Mouse (Mus musculus): ENCODE data around the gene Creb3l2. TPM values are rescaled to one million over a fixed set of nuclear protein-coding genes. Genes with fewer than 3 reads are reported as not detected.

Creb3l2 gene
- total RNA-seq, 2 experiments from 2014 or later, result 5.1 to 5.6 TPM

DNA sequence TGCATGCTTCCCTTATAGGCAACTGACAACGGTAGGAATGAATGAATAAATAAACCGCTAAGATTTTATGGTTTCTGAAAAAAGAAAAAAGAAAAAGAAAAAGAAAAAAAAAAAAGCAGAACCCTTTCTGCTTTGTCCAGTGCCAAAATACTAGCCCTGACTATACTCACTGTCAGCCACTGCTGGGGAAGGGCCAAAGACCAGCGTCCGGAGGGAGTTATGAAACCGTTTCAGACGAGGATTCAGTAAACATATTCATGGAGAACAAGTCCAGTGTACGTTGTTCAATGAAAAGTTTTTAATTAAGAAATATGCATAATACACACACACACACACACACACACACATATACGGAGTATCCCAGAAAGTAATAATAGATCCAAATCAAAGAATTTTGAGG lies 91.6 kb downstream of the Creb3l2 start:
- intact Hi-C loops (cut with DNase I), result loop anchor here (2.0 kb wide), 2 partner anchors 254 to 296 kb away; no protein-coding TSS in a partner anchor
- no peak for DNase-seq (ENCODE audit: extremely low spot score in 1 of 2, low spot score in 2 of 2)

DNA sequence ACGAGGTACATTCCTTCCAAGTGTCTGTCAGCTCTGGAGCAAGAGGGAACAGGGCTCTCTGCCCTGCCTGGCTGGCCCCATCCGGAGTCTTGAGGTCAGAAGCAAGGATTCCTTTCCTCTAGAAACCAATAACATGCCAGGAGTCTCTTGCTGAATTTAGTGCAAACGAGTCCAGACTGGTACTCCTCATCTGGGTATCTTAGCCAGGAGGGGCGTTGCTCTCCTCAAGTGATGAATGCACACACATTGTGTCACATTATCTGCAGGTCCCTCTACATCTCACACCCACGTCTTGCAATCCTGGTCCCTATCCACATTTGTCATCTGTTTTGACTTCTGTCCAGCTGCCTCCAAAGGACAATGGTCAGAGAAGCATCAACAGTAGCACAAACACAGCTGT lies 94.3 kb downstream of the Creb3l2 start:
- intact Hi-C loops (cut with DNase I), result no loop called here
- no peak for DNase-seq (ENCODE audit: extremely low spot score in 1 of 2, low spot score in 2 of 2)

DNA sequence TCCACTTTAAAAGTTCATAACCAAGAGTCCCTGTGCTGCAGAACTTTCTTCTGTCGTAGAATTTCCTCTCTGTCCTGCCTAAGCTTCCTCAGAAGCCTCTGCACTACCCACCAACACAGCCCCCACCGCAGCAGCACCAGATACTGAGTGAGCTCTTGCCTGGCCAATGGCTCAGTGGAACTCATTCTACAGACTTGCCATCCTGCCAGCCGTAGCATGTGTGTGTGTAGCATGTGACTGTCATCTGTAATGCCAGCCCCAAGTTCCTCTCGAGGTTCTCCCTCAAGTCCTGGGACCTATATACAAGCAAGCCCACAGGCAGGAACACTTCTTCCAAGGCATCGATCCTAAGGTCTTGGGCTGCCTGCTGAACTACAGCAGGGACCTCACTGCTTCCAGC lies 103.9 kb downstream of the Creb3l2 start:
- intact Hi-C loops (cut with DNase I), result no loop called here
- no peak for DNase-seq (ENCODE audit: extremely low spot score in 1 of 2, low spot score in 2 of 2)

DNA sequence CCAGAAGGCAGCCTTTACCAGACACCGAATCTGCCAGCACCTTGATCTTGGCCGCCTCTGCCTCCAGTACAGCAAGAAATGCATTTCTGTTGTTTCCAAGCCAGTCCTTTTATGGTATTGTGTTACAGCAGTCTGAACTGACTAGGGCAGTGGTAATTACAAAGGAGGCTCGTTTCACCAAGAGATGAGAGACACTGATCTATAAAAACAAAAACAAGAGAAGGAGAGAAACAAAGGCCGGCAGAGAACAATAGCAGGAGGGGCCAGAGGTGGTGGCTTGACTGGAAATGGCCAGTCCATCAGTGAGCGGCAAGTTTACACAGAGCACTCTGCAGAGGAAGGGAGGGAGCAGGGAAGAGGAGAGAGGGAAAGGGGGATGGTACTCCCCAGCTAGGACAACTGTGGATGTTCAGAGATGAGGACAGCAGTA lies 105.1 kb downstream of the Creb3l2 start:
- no peak for DNase-seq (ENCODE audit: extremely low spot score in 1 of 2, low spot score in 2 of 2)
- intact Hi-C loops (cut with DNase I), result no loop called here

DNA sequence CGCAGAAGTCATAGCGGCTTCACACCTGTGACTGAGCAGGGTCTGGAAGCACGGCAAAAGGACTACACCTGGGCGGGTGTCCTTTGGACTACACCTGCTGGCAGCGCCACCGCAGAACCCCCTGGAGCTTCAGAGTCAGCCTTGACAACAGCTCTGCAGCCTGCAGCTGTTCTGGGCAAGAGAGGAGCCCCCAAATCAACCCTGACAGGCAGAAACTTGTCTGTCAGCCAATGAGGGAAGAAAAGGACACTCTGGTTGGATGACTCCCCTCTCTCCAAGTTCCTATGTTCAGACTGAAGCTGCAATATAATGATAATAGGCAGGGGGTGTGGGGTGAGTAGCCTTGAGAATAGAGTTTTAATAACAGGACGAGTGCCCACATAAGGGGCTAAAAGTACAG lies 105.6 kb downstream of the Creb3l2 start:
- intact Hi-C loops (cut with DNase I), result no loop called here
- no peak for DNase-seq (ENCODE audit: extremely low spot score in 1 of 2, low spot score in 2 of 2)

DNA sequence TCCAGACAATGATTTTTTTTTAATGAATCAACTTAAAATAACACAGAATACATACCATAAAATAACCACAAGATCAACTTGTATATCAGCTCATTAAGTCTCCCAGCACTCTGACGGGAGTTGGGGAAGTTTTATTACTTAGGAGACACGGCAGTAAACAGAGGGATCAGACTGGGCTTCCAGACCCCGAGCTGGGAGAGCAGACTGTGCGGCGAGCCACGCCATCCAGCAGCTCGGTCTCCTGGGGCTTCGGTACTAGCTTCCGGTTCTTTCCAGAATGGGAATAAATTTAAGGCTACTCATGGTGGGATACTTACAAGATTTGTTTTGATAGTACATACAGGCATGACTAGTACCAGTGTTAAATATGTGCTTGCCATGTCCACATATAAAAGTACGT lies 109.1 kb downstream of the Creb3l2 start:
- DNase-seq (ENCODE audit: extremely low spot score in 1 of 2, low spot score in 2 of 2), result no peak
- intact Hi-C loops (cut with DNase I), result no loop called here

DNA sequence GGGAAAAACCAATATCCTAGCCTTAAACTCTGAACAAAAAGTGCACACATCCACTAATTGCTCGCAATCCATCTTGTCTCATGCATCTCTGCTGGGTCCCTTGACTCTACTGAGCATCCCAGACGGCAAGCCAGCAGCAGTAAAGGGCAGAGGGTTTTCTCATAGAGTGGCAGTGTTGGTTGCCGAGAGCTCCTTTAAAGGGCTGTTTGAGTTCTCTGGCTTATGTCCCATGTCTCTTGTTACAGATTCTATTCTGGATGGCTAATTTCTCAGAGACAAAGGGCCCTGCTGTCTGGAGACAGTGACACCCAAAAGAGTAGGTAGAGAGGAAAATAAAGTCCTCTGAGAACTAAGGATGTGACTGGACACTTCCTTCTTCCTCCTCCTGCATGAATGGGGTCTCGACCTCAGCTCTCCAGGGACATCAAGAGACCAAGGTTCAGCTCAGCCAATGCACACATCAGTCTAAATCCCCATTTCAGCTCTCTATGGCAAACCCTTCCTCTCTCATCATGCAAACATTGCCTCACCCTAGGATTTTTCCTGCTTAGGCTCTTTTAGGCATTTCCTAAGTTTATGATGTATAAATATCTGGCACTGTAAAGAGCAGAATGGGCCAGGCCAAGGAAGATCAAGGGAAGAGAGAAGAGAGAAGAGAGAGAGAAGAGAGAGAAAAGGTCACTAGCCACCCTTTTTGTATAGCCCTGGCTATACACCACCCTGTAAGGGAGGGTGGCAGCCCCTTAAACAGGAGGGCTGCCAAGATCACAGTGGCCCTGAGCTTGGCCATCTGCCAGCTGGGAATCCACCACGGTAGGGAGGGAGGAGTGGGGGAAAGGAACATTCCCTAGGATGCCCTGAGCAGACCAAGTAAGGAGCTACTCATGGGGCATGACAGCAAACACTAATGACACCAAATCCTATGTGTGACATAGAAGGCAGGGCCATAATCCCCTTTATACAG lies 111.8 kb downstream of the Creb3l2 start:
- intact Hi-C loops (cut with DNase I), result no loop called here
- DNase-seq (ENCODE audit: extremely low spot score in 1 of 2, low spot score in 2 of 2), result peak in 1 of 2 experiments; percentile 58

DNA sequence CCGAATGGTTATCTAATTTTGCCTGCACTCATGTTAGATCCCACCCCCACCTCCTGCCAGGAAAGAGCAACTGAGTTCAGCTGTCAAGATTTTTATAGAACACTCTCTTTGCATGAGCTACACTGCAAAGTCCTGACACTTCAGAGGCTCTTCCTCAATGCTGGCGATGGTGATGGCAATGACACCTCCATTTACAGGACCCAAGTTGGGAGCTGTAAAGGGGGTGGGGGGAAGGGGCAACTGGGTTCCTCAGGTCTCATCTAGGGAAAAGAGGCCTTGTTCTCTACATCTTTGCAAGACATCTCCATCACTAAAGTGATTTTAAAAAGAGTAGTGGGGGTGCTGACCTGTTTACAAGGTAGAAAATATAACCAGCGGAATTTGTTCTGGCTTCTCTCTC lies 112.6 kb downstream of the Creb3l2 start:
- intact Hi-C loops (cut with DNase I), result no loop called here

DNA sequence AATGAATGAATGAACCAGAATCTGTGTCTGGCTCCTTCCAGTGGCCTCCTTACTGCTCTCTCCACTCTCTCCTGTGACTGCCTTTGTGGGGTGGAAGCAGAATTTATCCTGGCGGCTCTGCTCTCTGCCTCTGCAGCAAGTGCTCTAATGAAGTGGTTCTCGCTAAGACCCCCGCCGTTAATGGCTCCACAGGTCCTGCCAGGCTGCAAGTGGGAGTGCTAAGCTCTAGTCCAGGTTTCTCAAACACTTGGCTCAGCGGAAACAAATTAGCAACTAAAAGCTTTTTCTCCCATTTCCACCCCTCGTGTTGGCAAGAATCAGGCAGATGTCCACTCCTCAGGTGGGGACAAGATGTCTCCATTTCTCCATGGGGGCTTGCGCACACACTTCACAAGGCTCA lies 113.3 kb downstream of the Creb3l2 start:
- intact Hi-C loops (cut with DNase I), result no loop called here
- no peak for DNase-seq (ENCODE audit: extremely low spot score in 1 of 2, low spot score in 2 of 2)

More for the DNA sequence above, 112.6 kb downstream of the Creb3l2 start:
- DNase-seq (ENCODE audit: extremely low spot score in 1 of 2, low spot score in 2 of 2), result no peak

DNA sequence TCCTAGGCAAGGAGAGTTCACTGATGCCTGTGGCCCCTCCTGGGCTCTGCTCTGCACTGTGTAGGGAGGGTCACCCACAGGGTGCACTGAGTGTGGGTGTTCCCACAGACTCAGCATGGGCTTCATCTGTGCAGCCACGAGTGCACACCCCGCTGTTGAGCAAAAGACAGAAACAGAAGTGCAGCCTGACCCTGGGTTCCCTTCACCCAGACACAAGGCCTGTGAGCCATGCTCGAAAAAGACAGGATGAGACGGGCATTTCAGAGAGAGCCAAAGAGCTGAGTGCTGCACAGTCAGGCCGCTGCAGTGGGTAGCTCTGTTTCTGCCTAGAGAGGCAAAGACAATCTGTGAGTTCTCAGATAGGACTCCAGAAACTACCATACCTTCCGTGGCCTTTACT lies 114.4 kb downstream of the Creb3l2 start:
- intact Hi-C loops (cut with DNase I), result no loop called here
- no peak for DNase-seq (ENCODE audit: extremely low spot score in 1 of 2, low spot score in 2 of 2)

DNA sequence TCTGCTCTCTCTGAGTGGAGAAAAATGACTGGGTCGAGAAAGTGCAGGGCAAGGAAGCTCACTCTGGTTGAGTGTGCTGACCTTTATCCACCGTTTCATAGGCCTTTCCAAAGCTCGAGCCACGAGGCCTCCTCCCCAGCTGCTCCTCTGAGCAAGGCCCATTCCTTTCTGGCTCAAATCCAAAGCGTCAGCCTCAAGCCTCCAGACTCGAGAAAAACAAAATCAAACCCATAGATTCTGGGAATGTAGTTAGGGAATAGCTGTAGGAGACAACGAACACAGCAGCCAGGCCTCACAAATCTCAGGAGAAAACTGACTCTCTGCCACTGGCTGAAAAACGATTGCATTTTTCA lies 115.4 kb downstream of the Creb3l2 start:
- intact Hi-C loops (cut with DNase I), result no loop called here
- DNase-seq (ENCODE audit: extremely low spot score in 1 of 2, low spot score in 2 of 2), result no peak

DNA sequence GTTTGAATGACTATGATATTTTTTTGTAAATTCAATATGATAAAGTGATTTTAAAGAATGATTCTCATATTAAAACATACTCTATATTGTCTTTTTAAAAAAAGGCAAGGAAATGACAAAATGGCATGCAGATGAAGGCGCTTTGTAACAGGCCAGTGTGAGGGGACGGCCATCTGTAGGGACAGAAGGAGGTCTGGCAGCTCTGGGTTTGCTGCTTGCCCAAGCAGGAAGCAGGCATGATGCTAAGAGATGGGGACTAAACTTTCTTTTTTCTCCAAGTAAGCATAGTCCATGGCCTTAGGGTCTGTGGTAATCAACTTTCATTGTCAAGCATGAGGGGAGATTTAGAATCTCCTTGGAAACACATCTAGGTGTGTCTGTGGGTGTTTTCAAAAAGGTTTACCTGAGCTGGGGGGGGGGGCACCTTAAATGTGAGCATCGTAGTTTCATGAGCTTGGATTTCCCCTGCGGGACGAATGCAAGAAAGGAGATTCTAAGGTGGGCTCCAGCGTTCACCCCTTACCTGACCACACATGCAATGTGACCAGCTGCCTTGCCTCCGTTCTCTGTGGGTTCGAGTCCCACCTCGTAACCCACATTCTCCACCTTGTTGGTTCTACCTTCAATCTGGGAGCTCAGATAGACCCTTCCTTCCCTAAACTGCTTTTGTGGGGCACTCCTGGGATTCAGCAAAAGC lies 115.9 kb downstream of the Creb3l2 start:
- DNase-seq (ENCODE audit: extremely low spot score in 1 of 2, low spot score in 2 of 2), result no peak
- intact Hi-C loops (cut with DNase I), result no loop called here

DNA sequence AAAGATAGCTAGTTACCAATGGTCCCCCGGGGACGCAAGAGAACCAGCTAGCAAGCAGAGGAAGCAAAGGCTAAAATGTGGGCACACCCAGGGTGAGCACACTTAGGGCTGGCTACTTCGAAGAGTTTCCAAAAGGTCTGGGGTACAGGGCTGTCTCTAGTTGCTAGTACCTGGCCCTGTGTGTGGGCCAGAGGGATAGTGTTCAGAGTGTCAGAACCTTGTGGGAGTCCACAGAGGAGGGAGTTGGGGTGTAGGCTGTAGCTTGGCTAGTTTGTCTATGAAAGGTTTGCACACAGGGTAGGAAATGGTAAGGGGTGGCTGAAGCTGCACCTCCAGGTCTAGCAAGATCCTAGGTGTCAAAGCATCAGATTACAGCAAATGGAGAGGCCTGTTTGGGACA lies 116.9 kb downstream of the Creb3l2 start:
- intact Hi-C loops (cut with DNase I), result no loop called here
- no peak for DNase-seq (ENCODE audit: extremely low spot score in 1 of 2, low spot score in 2 of 2)

DNA sequence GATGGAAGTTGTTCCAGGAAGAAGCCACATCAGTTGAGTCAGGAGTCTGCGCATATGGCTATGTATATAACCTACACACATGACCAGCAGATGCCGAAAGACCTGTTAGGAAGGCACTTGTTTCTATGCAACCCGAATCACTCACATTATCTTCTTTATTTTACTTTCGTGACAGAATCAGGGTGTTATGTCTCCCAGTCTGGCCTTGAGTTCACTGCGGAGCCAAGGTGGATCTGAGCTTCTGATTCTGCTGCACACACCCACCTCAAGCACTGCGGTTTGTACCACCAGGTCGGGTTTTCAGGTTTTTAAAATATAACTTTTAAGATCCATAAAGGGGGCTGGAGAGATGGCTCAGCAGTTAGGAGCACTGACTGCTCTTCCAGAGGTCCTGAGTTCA lies 119.3 kb downstream of the Creb3l2 start:
- DNase-seq (ENCODE audit: extremely low spot score in 1 of 2, low spot score in 2 of 2), result no peak
- intact Hi-C loops (cut with DNase I), result no loop called here

DNA sequence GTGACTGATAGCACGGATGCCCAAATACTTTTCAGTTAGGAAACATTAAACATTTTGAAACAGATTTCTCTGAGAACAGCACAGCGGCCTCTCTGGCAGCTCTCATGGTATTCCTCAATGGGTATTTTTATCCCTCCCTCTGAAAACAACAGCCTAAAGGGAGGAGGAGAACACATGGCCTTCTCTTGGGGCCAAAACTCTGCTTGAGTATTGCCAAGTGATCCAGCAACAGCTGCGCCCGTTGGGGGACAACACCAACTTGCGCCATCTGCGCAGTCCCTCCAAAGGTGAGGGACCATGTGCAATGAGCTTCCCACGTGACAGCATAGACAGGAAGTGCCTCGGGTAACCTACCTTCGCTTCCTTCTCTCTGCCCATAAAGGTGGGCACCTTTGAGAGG lies 119.9 kb downstream of the Creb3l2 start:
- DNase-seq (ENCODE audit: extremely low spot score in 1 of 2, low spot score in 2 of 2), result peak in 1 of 2 experiments; percentile 56
- intact Hi-C loops (cut with DNase I), result no loop called here

DNA sequence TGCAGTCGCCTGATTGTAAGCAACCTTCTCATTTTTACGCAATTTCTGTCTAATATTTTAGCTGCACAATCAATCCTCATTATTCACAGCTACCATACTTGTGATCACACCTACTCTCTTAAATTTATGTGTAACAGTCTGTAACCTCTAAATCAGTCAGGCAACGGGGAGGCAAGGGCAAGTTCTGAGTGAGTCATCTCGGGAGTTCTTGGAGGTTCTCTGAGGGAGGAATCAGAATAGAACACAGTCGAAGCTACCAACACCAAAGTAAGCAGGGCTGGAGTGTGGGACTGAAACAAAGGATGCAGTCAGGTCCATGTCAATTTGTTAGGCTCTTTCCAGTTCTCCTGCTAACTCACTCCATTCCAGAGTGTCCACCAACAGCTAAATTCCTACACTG lies 124.0 kb downstream of the Creb3l2 start:
- DNase-seq (ENCODE audit: extremely low spot score in 1 of 2, low spot score in 2 of 2), result no peak
- intact Hi-C loops (cut with DNase I), result no loop called here

DNA sequence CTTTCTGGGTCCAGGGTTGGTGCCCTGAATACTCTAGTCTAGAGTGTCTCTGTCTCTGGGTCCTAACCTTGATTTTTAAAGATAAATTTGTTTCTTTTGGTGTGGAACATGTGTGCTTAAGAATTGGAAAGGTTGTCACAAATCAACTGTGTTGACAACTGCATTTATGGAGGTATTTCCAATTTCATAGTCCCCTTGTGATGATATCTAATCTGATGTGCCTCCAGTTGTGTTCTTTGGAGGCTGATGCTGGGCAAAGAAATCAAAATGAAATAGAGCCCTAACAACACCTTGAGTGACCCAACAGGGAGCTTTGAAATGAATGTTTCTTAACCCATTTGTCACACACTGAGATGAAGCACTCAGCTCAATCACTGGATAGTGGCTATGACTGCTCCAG lies 126.5 kb downstream of the Creb3l2 start:
- no peak for DNase-seq (ENCODE audit: extremely low spot score in 1 of 2, low spot score in 2 of 2)
- intact Hi-C loops (cut with DNase I), result no loop called here

DNA sequence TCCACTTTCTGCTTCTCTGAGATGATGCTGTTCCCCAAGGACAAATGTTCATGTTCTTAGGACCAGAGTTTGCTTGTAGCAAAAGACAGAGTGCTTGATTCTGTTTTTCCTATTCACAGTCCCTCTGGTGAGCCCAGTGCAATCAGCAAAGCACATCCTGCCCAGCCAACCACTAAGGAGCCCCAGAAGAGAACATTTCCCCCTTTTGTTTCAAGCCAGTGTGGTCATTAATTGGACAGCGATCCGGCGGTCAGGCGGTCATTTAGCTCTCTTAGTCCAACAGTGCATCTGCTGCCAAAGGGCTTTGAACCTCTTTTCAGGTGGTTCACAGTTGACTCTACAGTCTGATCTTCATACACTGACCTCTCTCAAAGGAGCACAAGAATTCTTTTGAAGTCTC lies 131.3 kb downstream of the Creb3l2 start:
- intact Hi-C loops (cut with DNase I), result no loop called here
- no peak for DNase-seq (ENCODE audit: extremely low spot score in 1 of 2, low spot score in 2 of 2)

DNA sequence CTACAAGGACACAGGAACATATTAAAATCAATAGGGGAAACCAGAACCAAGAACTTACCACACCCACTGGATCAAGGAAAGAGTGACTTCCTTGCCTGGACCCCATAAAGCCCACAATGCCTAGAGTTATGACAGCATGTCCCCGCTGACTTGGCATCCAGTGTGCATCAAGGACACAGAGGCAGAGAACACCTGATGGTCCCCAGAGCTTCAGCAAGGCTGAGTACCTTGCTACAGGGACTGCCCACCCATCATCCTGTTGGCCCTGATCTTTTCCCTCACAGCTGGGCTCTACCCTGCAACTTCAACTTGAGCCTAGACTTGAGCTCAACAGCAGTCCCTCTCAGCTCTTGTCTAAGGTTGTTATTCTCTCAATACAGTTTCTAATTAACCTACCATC lies 135.3 kb downstream of the Creb3l2 start:
- intact Hi-C loops (cut with DNase I), result no loop called here
- DNase-seq (ENCODE audit: extremely low spot score in 1 of 2, low spot score in 2 of 2), result no peak

DNA sequence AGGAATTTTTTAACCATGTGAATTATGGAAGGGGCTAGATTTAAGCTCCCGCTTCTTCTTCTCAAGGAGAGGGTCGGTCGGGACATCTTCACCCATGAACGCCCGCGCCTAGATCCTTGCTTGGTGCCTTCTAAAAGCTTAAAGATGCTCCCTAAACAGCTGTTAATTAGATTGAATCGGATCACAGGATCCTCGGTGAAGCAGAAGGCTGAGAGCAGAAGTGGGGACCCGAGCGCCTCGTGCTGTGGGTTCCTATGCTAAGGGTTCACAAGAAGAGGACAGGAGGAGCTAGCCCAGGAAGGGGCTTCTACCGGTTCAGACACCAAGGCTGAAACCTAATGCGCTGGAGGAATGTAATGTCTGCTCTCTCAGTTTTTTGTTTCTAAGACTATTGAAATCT lies 141.5 kb downstream of the Creb3l2 start:
- intact Hi-C loops (cut with DNase I), result no loop called here
- DNase-seq (ENCODE audit: extremely low spot score in 1 of 2, low spot score in 2 of 2), result no peak
